Mouse (Mus musculus): ENCODE data around the gene Abcg2. TPM values are rescaled to one million over a fixed set of nuclear protein-coding genes. Genes with fewer than 3 reads are reported as not detected.
A peak's percentile ranks its signal among the peaks of the same experiment; 100 is the strongest.

The Abcg2 gene
- polyA plus RNA-seq, 1 experiment from 2014 or later, result 55.8 TPM

- Histone ChIP-seq H3K9me3 (ENCODE audit: low read depth, low read length) (no peaks in the 10 kb centered on the region), H3K9ac (no peak overlapping the region), H3K36me3 (ENCODE audit: insufficient read depth) (no peaks in the 10 kb centered on the region), H3K4me3 (ENCODE audit: low read depth, low read length) (no peak overlapping the region), H3K4me1 (ENCODE audit: insufficient read depth) (no peaks in the 10 kb centered on the region), H3K4me2 (no peak overlapping the region), H3K27me3 (ENCODE audit: insufficient read depth, low read length) (no peaks in the 10 kb centered on the region), H3K27ac (ENCODE audit: low read depth) (no peak overlapping the region)
- ATAC-seq (ENCODE audit: insufficient read depth) (no peak), DNase-seq (no peak)
- TF ChIP-seq CTCF (IDR thresholded peaks at IDR 0.05; ENCODE audit: low read depth), result no peak
- WGBS, result 76% methylated on average over 3 of the region's 3 CpGs
Measured at GRCm38 (mm10) chr6:58660951-58661575, 76.7 kb downstream of the Abcg2 start.

GRCm38 (mm10) chr6:58677802-58678201 lies 93.5 kb downstream of the Abcg2 start:
- Histone ChIP-seq H3K9me3 (ENCODE audit: low read depth, low read length) (no peaks in the 10 kb centered on the region), H3K27me3 (ENCODE audit: insufficient read depth, low read length) (no peaks in the 10 kb centered on the region), H3K4me2 (no peak overlapping the region), H3K4me3 (ENCODE audit: low read depth, low read length) (no peak overlapping the region), H3K4me1 (ENCODE audit: insufficient read depth) (no peaks in the 10 kb centered on the region), H3K27ac (ENCODE audit: low read depth) (no peak overlapping the region), H3K9ac (no peak overlapping the region), H3K36me3 (ENCODE audit: insufficient read depth) (peaks cover 7% of the 10 kb centered on the region; the same call in 1 of the 2 replicates)
- ATAC-seq (ENCODE audit: insufficient read depth), result no peak
- DNase-seq, result no peak
- 84% methylated on average over 1 of the region's 1 CpGs for WGBS
- TF ChIP-seq CTCF (IDR thresholded peaks at IDR 0.05; ENCODE audit: low read depth), result no peak

GRCm38 (mm10) chr6:58678530-58678929 lies 94.2 kb downstream of the Abcg2 start:
- 94% methylated on average over 3 of the region's 3 CpGs for WGBS
- H3K9ac ChIP-seq, result no peak overlapping the region
- no peak for ATAC-seq (ENCODE audit: insufficient read depth)
- H3K4me3 ChIP-seq (ENCODE audit: low read depth, low read length), result no peak overlapping the region
- DNase-seq, result no peak
- no peaks in the 10 kb centered on the region for H3K27me3 ChIP-seq (ENCODE audit: insufficient read depth, low read length)
- no peak overlapping the region for H3K4me2 ChIP-seq
- peaks cover 7% of the 10 kb centered on the region; the same call in 1 of the 2 replicates for H3K36me3 ChIP-seq (ENCODE audit: insufficient read depth)
- H3K4me1 ChIP-seq (ENCODE audit: insufficient read depth), result no peaks in the 10 kb centered on the region
- H3K9me3 ChIP-seq (ENCODE audit: low read depth, low read length), result no peaks in the 10 kb centered on the region
- no peak for TF ChIP-seq CTCF (IDR thresholded peaks at IDR 0.05; ENCODE audit: low read depth)
- no peak overlapping the region for H3K27ac ChIP-seq (ENCODE audit: low read depth)

- DNase-seq, result peak; percentile 53
Measured at GRCm38 (mm10) chr6:58691584-58691983, 107.3 kb downstream of the Abcg2 start.

GRCm38 (mm10) chr6:58694257-58694656 lies 109.9 kb downstream of the Abcg2 start:
- no peaks in the 10 kb centered on the region for H3K27me3 ChIP-seq (ENCODE audit: insufficient read depth, low read length)
- no peak for TF ChIP-seq CTCF (IDR thresholded peaks at IDR 0.05; ENCODE audit: low read depth)
- H3K4me3 ChIP-seq (ENCODE audit: low read depth, low read length), result no peak overlapping the region
- peaks cover 6% of the 10 kb centered on the region; the same call in 1 of the 2 replicates for H3K36me3 ChIP-seq (ENCODE audit: insufficient read depth)
- H3K9ac ChIP-seq, result no peak overlapping the region
- H3K4me2 ChIP-seq, result no peak overlapping the region
- no peaks in the 10 kb centered on the region for H3K9me3 ChIP-seq (ENCODE audit: low read depth, low read length)
- ATAC-seq (ENCODE audit: insufficient read depth) (no peak), DNase-seq (no peak)
- no peaks in the 10 kb centered on the region for H3K4me1 ChIP-seq (ENCODE audit: insufficient read depth)
- 79% methylated on average over 2 of the region's 2 CpGs for WGBS
- no peak overlapping the region for H3K27ac ChIP-seq (ENCODE audit: low read depth)

More at GRCm38 (mm10) chr6:58691584-58691983, 107.3 kb downstream of the Abcg2 start:
- no peaks in the 10 kb centered on the region for H3K27me3 ChIP-seq (ENCODE audit: insufficient read depth, low read length)
- peak; percentile 68; the same call in 1 of the 2 replicates for ATAC-seq (ENCODE audit: insufficient read depth)
- no peaks in the 10 kb centered on the region for H3K4me1 ChIP-seq (ENCODE audit: insufficient read depth)
- H3K27ac ChIP-seq (ENCODE audit: low read depth), result no peak overlapping the region
- TF ChIP-seq CTCF (IDR thresholded peaks at IDR 0.05; ENCODE audit: low read depth), result no peak
- no peaks in the 10 kb centered on the region for H3K9me3 ChIP-seq (ENCODE audit: low read depth, low read length)
- H3K4me2 ChIP-seq, result no peak overlapping the region
- peaks cover 9% of the 10 kb centered on the region; the same call in 1 of the 2 replicates for H3K36me3 ChIP-seq (ENCODE audit: insufficient read depth)
- H3K9ac ChIP-seq, result no peak overlapping the region
- H3K4me3 ChIP-seq (ENCODE audit: low read depth, low read length), result no peak overlapping the region
- WGBS, result 39% methylated on average over 2 of the region's 2 CpGs

GRCm38 (mm10) chr6:58694765-58695164 lies 110.4 kb downstream of the Abcg2 start:
- no peak overlapping the region for H3K4me3 ChIP-seq (ENCODE audit: low read depth, low read length)
- no peak overlapping the region for H3K27ac ChIP-seq (ENCODE audit: low read depth)
- DNase-seq (no peak), ATAC-seq (ENCODE audit: insufficient read depth) (no peak)
- no peak overlapping the region for H3K9ac ChIP-seq
- no peak for TF ChIP-seq CTCF (IDR thresholded peaks at IDR 0.05; ENCODE audit: low read depth)
- no peaks in the 10 kb centered on the region for H3K9me3 ChIP-seq (ENCODE audit: low read depth, low read length)
- H3K27me3 ChIP-seq (ENCODE audit: insufficient read depth, low read length), result no peaks in the 10 kb centered on the region
- no peak overlapping the region for H3K4me2 ChIP-seq
- H3K36me3 ChIP-seq (ENCODE audit: insufficient read depth), result peaks cover 6% of the 10 kb centered on the region; the same call in 1 of the 2 replicates
- no peaks in the 10 kb centered on the region for H3K4me1 ChIP-seq (ENCODE audit: insufficient read depth)
- 76% methylated on average over 1 of the region's 1 CpGs for WGBS

GRCm38 (mm10) chr6:58710369-58710768 lies 126.0 kb downstream of the Abcg2 start:
- no peaks in the 10 kb centered on the region for H3K36me3 ChIP-seq (ENCODE audit: insufficient read depth)
- H3K4me1 ChIP-seq (ENCODE audit: insufficient read depth), result no peaks in the 10 kb centered on the region
- H3K27ac ChIP-seq (ENCODE audit: low read depth), result no peak overlapping the region
- ATAC-seq (ENCODE audit: insufficient read depth) (no peak), DNase-seq (no peak)
- WGBS, result 57% methylated on average over 1 of the region's 1 CpGs
- H3K4me3 ChIP-seq (ENCODE audit: low read depth, low read length), result no peak overlapping the region
- no peak for TF ChIP-seq CTCF (IDR thresholded peaks at IDR 0.05; ENCODE audit: low read depth)
- H3K4me2 ChIP-seq, result no peak overlapping the region
- H3K9ac ChIP-seq, result no peak overlapping the region
- no peaks in the 10 kb centered on the region for H3K27me3 ChIP-seq (ENCODE audit: insufficient read depth, low read length)
- no peaks in the 10 kb centered on the region for H3K9me3 ChIP-seq (ENCODE audit: low read depth, low read length)

All from lung, embryonic 14.5 days (tissue).